Mouse (Mus musculus): ENCODE data around the gene Aspscr1. TPM values are rescaled to one million over a fixed set of nuclear protein-coding genes. Genes with fewer than 3 reads are reported as not detected.
"Not testable (repeated sequence)": the region's sequence is repeated elsewhere in the genome, so short reads cannot be mapped to it uniquely, and the experiment has no call there.

Gene Aspscr1
- polyA plus RNA-seq, 1 experiment from 2014 or later = 113 TPM

GRCm38 (mm10) chr11:120722761-120723382, 50.1 kb downstream of the Aspscr1 start:
- Histone ChIP-seq H3K36me3 (ENCODE audit: control insufficient read depth, insufficient read depth, low read length) (peaks cover 11% of the 10 kb centered on the region), H3K27me3 (ENCODE audit: control insufficient read depth, insufficient read depth, low read length) (peaks cover 22% of the 10 kb centered on the region; the same call in 1 of the 2 replicates), H3K9ac (ENCODE audit: low read length) (no peak overlapping the region), H3K27ac (ENCODE audit: low read depth, low read length) (no peak overlapping the region), H3K4me1 (ENCODE audit: control insufficient read depth, insufficient read depth, low read length) (peaks cover 15% of the 10 kb centered on the region), H3K9me3 (ENCODE audit: control insufficient read depth, low read length) (no peaks in the 10 kb centered on the region), H3K4me3 (ENCODE audit: low read depth, low read length) (no peak overlapping the region), H3K4me2 (no peak overlapping the region)
- no peak for DNase-seq (ENCODE audit: low spot score, missing footprints)
- 87% methylated on average over 11 of the region's 11 CpGs for WGBS
- no peak for ATAC-seq (ENCODE audit: low FRiP score)

DNA sequence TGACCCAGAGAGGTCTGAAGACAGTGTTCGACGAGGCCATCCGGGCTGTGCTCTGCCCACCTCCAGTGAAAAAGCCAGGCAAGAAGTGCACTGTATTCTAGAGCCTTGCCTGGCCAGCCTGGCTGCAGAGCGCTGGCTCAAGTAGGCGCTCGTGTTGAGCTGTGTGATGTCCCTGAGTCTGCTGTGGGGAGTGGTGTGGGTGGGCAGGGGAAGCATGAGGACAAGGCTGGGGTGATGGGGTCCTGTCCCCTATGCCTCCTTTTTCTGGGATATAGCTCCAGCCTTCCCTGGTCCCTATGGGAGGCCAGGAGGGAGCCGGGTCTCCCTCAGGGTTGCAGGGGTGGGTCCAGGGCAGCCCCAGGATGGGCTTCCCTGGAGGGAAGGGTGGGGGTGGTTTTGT, 50.7 kb downstream of the Aspscr1 start:
- peaks cover 22% of the 10 kb centered on the region; the same call in 1 of the 2 replicates for H3K27me3 ChIP-seq (ENCODE audit: control insufficient read depth, insufficient read depth, low read length)
- DNase-seq (ENCODE audit: low spot score, missing footprints) (no peak), ATAC-seq (ENCODE audit: low FRiP score) (no peak)
- peaks cover 6% of the 10 kb centered on the region for H3K36me3 ChIP-seq (ENCODE audit: control insufficient read depth, insufficient read depth, low read length)
- no peak overlapping the region for H3K9ac ChIP-seq (ENCODE audit: low read length)
- H3K4me2 ChIP-seq = no peak overlapping the region
- WGBS = 90% methylated on average over 7 of the region's 7 CpGs
- no peak overlapping the region for H3K4me3 ChIP-seq (ENCODE audit: low read depth, low read length)
- no peaks in the 10 kb centered on the region for H3K9me3 ChIP-seq (ENCODE audit: control insufficient read depth, low read length)
- no peak overlapping the region for H3K27ac ChIP-seq (ENCODE audit: low read depth, low read length)
- H3K4me1 ChIP-seq (ENCODE audit: control insufficient read depth, insufficient read depth, low read length) = peaks cover 15% of the 10 kb centered on the region

- Histone ChIP-seq H3K4me2 (peak overlapping the region; percentile 65), H3K36me3 (ENCODE audit: control insufficient read depth, insufficient read depth, low read length) (no peaks in the 10 kb centered on the region), H3K9me3 (ENCODE audit: control insufficient read depth, low read length) (no peaks in the 10 kb centered on the region), H3K4me3 (ENCODE audit: low read depth, low read length) (peak overlapping the region; percentile 54), H3K4me1 (ENCODE audit: control insufficient read depth, insufficient read depth, low read length) (peaks cover 11% of the 10 kb centered on the region), H3K27me3 (ENCODE audit: control insufficient read depth, insufficient read depth, low read length) (peaks cover 20% of the 10 kb centered on the region; the same call in 1 of the 2 replicates), H3K27ac (ENCODE audit: low read depth, low read length) (no peak overlapping the region), H3K9ac (ENCODE audit: low read length) (peak overlapping the region; percentile 57; the same call in 1 of the 2 replicates)
- ATAC-seq (ENCODE audit: low FRiP score) (peak; percentile 43), DNase-seq (ENCODE audit: low spot score, missing footprints) (no peak)
- WGBS = 18% methylated on average over 36 of the region's 36 CpGs
These were observed 53.7 kb downstream of the Aspscr1 start for GRCm38 (mm10) chr11:120726243-120727168.

GRCm38 (mm10) chr11:120727169-120727527, 54.4 kb downstream of the Aspscr1 start, which contains the start of gene Dcxr:
Gene Dcxr, minus strand, starts transcription at chr11:120727281.
- no peak within 1 kb of the TSS for H3K27ac ChIP-seq (ENCODE audit: low read depth, low read length)
- H3K4me2 ChIP-seq = peak within 1 kb of the TSS; percentile 65
- no peaks in the 10 kb centered on the region for H3K36me3 ChIP-seq (ENCODE audit: control insufficient read depth, insufficient read depth, low read length)
- H3K9me3 ChIP-seq (ENCODE audit: control insufficient read depth, low read length) = no peaks in the 10 kb centered on the region
- peaks cover 14% of the 10 kb centered on the region; the same call in 1 of the 2 replicates for H3K27me3 ChIP-seq (ENCODE audit: control insufficient read depth, insufficient read depth, low read length)
- WGBS = 0% methylated on average over 14 of the region's 14 CpGs
- peak; percentile 94 for DNase-seq (ENCODE audit: low spot score, missing footprints)
- peaks cover 5% of the 10 kb centered on the region; the same call in 1 of the 2 replicates for H3K4me1 ChIP-seq (ENCODE audit: control insufficient read depth, insufficient read depth, low read length)
- peak within 1 kb of the TSS; percentile 54 for H3K4me3 ChIP-seq (ENCODE audit: low read depth, low read length)
- H3K9ac ChIP-seq (ENCODE audit: low read length) = peak within 1 kb of the TSS; percentile 57; the same call in 1 of the 2 replicates
- ATAC-seq (ENCODE audit: low FRiP score) = peak; percentile 88

GRCm38 (mm10) chr11:120727564-120727963, 54.8 kb downstream of the Aspscr1 start:
- H3K27ac ChIP-seq (ENCODE audit: low read depth, low read length) = no peak overlapping the region
- no peak overlapping the region for H3K4me3 ChIP-seq (ENCODE audit: low read depth, low read length)
- H3K9me3 ChIP-seq (ENCODE audit: control insufficient read depth, low read length) = no peaks in the 10 kb centered on the region
- H3K27me3 ChIP-seq (ENCODE audit: control insufficient read depth, insufficient read depth, low read length) = peaks cover 10% of the 10 kb centered on the region; the same call in 1 of the 2 replicates
- H3K9ac ChIP-seq (ENCODE audit: low read length) = no peak overlapping the region
- DNase-seq (ENCODE audit: low spot score, missing footprints) (no peak), ATAC-seq (ENCODE audit: low FRiP score) (peak; percentile 11; the same call in 1 of the 2 replicates)
- H3K36me3 ChIP-seq (ENCODE audit: control insufficient read depth, insufficient read depth, low read length) = no peaks in the 10 kb centered on the region
- peaks cover 3% of the 10 kb centered on the region; the same call in 1 of the 2 replicates for H3K4me1 ChIP-seq (ENCODE audit: control insufficient read depth, insufficient read depth, low read length)
- H3K4me2 ChIP-seq = no peak overlapping the region
- WGBS = 54% methylated on average over 12 of the region's 12 CpGs

GRCm38 (mm10) chr11:120728530-120729240, 55.9 kb downstream of the Aspscr1 start:
- no peak for DNase-seq (ENCODE audit: low spot score, missing footprints)
- Histone ChIP-seq H3K9ac (ENCODE audit: low read length) (no peak overlapping the region), H3K27ac (ENCODE audit: low read depth, low read length) (no peak overlapping the region), H3K4me1 (ENCODE audit: control insufficient read depth, insufficient read depth, low read length) (peaks cover 3% of the 10 kb centered on the region; the same call in 1 of the 2 replicates), H3K9me3 (ENCODE audit: control insufficient read depth, low read length) (no peaks in the 10 kb centered on the region), H3K4me2 (no peak overlapping the region), H3K4me3 (ENCODE audit: low read depth, low read length) (no peak overlapping the region), H3K27me3 (ENCODE audit: control insufficient read depth, insufficient read depth, low read length) (peaks cover 8% of the 10 kb centered on the region; the same call in 1 of the 2 replicates), H3K36me3 (ENCODE audit: control insufficient read depth, insufficient read depth, low read length) (no peaks in the 10 kb centered on the region)
- WGBS = 68% methylated on average over 11 of the region's 11 CpGs
- ATAC-seq (ENCODE audit: low FRiP score) = no peak

DNA sequence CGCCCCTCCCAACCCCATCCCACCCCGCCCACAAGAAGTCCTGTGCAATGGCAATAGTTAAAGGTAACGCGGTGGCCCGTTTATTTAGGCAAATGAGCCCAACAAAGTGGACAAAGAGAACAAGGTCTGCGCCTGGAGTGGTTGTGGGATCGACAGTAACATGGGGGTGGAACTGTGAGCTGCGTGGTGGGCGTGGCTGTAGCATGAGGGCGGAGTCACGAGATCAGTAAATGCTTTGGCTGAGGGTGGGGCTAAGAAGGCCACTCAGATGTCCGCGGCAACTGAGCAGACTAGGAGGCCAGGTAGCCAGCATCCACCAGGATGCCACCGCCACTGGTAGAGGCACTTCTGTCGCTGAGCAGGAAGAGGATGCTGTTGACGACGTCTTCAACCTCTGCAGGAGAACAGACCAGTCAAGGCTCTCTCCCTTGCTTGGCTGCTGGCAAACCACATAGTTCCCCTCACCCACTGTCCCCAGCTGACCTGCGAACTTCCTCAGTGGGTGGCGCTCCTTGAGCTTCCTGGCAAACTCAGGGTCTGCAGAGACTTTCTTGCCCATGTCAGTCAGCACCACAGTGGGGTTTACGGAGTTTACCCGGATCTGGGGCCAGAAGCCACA, 56.8 kb downstream of the Aspscr1 start:
- 3% methylated on average over 17 of the region's 21 CpGs for WGBS
- not testable (repeated sequence) for H3K27ac ChIP-seq (ENCODE audit: low read depth, low read length); ATAC-seq (ENCODE audit: low FRiP score); H3K4me3 ChIP-seq (ENCODE audit: low read depth, low read length); H3K9ac ChIP-seq (ENCODE audit: low read length); H3K9me3 ChIP-seq (ENCODE audit: control insufficient read depth, low read length); H3K4me1 ChIP-seq (ENCODE audit: control insufficient read depth, insufficient read depth, low read length); H3K27me3 ChIP-seq (ENCODE audit: control insufficient read depth, insufficient read depth, low read length); H3K36me3 ChIP-seq (ENCODE audit: control insufficient read depth, insufficient read depth, low read length)
- peak overlapping the region; percentile 25 for H3K4me2 ChIP-seq
- peak; percentile 91 for DNase-seq (ENCODE audit: low spot score, missing footprints)

GRCm38 (mm10) chr11:120730331-120730870, 57.6 kb downstream of the Aspscr1 start:
- no peaks in the 10 kb centered on the region for H3K36me3 ChIP-seq (ENCODE audit: control insufficient read depth, insufficient read depth, low read length)
- no peak overlapping the region for H3K27ac ChIP-seq (ENCODE audit: low read depth, low read length)
- ATAC-seq (ENCODE audit: low FRiP score) (no peak), DNase-seq (ENCODE audit: low spot score, missing footprints) (peak; percentile 33)
- H3K9ac ChIP-seq (ENCODE audit: low read length) = no peak overlapping the region
- 87% methylated on average over 10 of the region's 10 CpGs for WGBS
- H3K4me2 ChIP-seq = no peak overlapping the region
- H3K4me1 ChIP-seq (ENCODE audit: control insufficient read depth, insufficient read depth, low read length) = peaks cover 3% of the 10 kb centered on the region; the same call in 1 of the 2 replicates
- H3K27me3 ChIP-seq (ENCODE audit: control insufficient read depth, insufficient read depth, low read length) = peaks cover 8% of the 10 kb centered on the region; the same call in 1 of the 2 replicates
- no peak overlapping the region for H3K4me3 ChIP-seq (ENCODE audit: low read depth, low read length)
- H3K9me3 ChIP-seq (ENCODE audit: control insufficient read depth, low read length) = no peaks in the 10 kb centered on the region
